Mouse (Mus musculus): ENCODE results near the gene Serpinf1.
"Not testable (repeated sequence)": the region's sequence is repeated elsewhere in the genome, so short reads cannot be mapped to it uniquely, and the experiment has no call there.

The Serpinf1 gene

DNA sequence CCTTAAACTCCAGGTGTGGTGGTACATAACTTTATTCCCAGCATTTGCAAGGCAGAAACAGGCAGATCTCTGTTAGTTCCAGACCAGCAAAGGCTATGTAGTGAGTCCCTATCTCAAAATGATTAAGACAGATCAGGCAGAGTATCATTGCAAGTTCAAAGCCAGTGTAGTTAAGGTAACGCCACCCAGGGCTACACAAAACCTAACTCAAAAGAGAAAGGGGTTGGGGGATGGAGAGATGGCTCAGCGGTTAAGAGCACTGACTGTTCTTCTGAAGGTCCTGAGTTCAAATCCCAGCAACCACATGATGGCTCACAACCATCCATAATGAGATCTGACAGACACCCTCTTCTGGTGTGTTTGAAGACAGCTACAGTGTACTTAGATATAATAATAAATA lies 33.5 kb upstream of the Serpinf1 start:
- not testable (repeated sequence) for DNase-seq (ENCODE audit: low spot score in 2 of 2)

DNA sequence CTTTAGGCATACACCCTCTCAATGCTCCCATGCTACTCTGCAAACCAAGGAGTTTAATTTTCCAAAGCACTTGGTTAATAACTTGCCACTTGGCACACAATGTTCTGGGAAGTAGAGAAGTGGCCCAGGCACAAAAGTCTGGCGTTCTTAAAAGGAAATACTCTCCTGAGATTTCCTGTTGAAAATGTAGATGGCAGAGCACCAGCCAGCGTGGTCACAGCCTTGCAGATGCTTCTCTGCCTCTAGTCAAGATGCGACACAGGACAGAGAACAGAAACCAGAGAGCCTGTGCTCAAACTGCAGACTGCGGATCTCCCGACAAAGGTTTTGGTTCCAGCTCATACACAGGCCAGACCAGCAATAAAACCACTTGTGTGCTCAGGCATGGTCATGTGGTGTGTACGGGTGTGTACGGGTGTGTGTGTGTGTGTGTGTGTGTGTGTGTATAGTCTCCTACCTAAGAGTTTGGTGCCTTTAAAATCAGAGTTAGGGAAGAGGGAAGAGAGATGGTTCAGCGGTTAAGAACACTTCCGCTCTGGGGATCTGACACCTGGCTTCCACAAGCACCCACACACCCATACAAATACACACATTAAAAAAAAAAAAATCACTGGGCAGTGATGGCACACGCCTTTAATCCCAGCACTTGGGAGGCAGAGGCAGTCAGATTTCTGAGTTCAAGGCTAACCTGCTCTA lies 32.7 kb upstream of the Serpinf1 start:
- DNase-seq (ENCODE audit: low spot score in 2 of 2): peak in 1 of 2 experiments; percentile 46

DNA sequence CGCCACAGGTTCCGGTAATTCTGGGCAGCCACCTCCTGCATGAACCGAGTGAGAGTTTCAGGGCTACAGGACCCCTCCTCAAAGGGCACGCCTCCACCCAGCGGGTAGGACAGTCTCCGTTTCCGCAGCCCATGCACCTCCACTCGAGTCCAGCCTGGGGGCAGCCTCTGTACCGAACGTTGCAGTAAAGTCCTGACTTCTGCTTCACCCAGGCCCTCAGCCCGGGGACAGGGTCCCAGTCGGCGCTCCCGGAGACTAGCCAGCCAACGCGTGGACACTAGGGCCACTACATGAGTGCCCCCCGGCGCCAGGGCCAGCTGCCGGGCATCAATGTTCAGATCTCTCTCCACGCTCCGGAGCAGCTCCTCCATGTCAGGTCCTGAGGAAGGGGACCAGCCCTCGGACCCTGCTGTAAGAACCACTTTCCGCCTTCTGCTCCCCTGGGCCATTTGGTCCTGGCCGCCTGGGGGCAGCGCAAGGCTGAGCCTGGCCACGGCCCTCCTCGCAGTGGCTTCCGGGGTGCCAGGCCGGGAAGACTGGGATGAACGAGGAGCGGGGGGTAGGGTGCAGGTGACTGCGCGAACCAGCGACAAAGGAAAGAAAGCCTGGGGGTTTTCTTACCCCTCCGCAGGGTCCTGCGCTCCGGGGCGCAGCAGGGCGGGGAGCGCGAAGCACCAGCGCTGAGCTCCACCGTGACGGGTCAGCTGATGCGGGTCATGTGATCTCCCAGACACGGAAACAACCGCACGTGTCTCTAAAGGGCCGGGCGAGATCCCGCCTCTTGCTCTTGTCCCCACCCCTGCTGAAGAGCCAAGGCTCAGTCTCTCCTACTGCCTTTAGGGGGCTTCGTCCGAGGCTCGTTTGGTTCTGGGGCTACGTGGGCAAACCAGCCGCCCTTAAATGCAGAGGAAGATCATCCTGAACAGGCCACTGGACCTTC lies 31.8 kb upstream of the Serpinf1 start, which contains the start of gene Wdr81:
TSS of gene Wdr81 (minus strand) at position 727 of the 940 bp plus-strand sequence.
- peak; percentile 82 to 90 for DNase-seq (ENCODE audit: low spot score in 2 of 2)

DNA sequence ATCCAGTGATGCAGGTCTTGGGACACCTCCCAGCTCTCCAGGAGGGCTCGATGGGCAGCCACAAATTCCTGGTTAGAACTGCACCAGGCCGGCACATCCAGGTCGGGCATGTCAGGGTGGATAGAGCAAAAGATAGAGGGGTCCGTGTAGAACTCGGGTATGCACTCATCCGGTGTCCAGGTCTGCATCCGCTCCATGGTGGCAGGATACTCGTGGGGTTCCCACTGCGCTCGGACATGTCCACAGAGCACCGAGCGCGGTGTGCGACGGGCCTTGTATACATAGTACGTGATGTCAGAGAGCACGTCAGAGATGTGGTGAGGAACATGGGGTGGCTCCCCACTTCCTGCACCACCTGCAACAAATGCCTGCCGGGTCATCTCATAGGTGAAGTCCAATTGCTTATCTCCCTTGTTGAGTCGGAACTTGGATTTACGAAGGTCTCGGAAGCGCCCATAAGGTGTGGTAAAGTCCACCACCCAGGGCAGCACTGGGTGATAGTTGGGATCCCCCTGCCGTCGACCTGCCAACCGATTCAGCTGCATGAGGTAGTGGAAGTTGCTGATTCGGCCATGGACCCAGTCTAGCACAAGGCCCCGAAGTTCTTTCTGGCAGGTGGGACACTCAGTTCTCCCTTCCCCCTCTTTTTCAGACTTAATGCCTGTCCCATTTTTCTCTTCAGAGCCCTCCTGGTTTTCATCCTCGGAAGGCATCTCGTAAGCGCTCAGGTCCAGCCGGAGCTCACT lies 30.5 kb upstream of the Serpinf1 start:
- DNase-seq (ENCODE audit: low spot score in 2 of 2): no peak

DNA sequence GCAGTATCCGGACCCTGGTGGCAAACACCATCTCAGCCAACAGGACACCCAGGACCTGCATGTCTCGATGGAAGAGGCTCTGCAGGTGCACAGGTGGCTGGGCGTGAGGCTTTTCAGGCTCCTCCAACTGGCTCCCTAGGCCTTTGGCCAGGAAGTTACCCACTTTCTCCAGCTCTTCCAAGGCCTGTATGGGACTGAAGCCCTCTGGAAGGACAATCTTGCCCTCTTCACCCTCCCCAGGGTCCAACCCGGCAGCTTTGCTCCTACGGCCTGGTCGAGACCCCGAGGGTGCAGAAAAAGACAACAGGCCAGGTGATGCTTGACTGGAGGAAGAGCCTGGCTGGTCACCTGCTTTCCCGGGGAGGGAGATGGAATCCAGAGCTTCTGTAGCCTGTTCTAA lies 29.6 kb upstream of the Serpinf1 start:
- no peak for DNase-seq (ENCODE audit: low spot score in 2 of 2)

DNA sequence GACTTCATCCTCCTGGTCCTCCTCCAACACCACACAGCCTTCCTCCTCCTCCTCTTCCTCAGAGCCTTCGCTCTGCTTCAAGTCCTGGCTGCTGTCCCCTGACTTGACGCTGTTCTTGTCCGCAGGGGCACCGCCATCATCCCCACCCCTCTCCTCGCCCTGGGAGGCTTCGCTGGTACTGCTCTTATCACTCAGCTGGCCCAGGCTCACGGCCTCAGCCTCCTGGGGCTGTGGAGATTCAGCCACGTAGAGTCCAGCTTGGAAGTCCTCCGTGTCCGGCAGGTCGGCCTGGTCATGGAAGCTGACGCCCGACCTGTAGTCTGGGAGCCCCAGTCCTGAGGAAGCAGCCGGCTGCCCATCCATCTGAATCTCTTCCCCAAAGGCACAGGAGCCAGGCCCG lies 28.4 kb upstream of the Serpinf1 start:
- peak; percentile 48 to 62 for DNase-seq (ENCODE audit: low spot score in 2 of 2)

DNA sequence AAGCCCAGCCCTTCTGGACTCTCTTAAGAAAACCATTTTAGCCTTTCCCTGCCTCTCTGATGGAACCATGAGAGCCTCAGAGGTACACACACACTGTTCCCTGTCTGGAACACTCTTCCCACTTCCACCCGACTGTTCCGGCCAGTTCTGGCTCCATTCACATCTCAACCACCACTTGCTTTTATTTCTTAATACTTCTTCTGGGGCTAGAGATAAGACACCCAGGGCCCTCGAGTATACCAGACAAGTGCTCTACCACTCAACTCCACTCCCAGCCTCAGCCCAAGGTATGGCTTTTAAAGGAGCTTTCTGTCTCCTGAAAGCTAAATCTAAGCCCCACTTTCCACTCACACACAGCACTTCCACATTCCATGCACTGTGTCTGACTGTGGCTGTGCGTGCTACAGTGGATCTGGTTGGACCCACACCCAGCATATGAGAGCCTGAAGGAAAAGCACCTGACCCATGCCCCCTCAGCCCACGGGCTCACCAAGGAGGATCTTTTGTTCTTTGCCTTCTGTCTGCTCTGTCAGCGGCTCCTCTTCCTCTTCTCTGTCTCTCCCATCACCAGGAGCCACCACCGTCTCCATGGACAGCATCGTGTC lies 27.9 kb upstream of the Serpinf1 start:
- DNase-seq (ENCODE audit: low spot score in 2 of 2): peak; percentile 49 to 54

DNA sequence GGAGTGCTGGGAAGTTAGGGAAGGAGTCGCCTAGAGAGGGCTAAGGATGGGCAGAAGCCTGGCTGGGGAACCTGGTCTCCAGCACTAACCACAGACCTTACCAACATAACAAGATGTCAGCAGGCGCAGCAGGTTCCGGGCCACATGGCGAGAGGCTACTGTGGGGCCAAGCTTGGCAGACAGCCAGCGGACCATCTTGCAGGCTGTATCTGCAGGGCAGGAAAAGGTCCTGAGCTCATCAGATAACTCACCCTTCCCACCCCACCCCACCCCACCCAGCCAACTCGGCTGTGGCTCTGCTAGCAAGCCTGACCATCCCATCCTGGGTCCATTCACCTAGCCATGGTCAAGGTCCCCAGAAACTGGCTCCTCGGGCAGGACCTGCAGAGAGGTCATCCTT lies 27.2 kb upstream of the Serpinf1 start:
- peak; percentile 80 to 85 for DNase-seq (ENCODE audit: low spot score in 2 of 2)

DNA sequence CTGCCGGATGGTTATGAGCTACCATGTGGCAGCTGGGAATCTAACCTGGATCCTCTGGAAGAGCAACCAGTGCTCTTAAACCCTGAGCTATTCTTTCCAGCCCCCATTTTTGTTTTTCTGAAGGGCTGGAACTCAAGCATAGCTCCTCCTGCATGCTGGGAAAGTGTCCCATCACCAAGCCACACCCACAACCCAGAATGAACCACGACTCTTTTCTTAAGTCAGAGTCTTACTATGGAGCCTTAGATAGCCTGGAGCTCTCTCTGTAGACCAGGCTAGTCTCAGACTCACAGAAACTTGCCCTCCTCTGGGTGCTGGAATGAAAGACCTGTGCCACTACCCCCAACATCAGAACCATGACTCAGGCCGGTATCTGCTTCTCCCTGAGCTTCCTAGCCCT lies 26.1 kb upstream of the Serpinf1 start:
- DNase-seq (ENCODE audit: low spot score in 2 of 2): peak in 1 of 2 experiments; percentile 24

DNA sequence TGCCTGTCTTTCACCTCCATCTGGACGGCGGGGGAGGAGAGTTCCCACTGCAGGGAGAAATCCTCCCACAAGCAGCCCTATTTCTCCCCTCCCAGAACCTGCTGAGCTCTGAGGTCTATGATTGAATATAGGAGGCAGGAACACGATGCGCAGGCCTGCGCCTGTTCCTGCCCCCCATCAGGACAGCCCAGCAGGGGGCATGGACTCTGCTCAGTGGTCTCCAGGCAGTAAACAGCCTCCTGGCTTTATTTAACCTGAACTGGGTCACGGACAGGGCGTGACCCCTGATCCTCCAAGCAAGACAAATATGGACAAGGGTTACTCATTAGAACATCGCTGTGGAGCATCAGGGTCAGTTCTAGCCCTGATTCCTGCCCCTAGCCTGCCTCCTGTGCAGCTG lies 21.2 kb upstream of the Serpinf1 start:
- no peak for DNase-seq (ENCODE audit: low spot score in 2 of 2)

DNA sequence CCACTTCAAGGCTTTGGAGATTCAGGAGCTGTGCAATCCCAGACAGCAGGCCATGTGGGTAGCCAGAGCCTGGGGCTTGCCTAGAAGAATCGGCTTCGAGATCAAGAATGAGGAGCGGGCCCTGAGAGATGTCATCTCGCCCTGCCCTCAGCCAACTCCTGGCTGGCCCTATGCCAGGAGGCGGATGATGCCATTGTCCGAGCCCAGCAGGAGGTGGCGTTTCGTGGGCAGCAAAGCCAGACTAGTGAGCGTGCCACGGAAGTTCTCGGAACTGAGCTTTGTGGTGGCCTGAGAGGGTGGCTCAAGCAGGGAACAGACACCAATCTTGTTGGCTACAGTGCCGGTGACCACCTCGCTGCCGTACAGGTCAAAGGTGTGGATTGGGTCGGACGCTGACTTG lies 19.1 kb upstream of the Serpinf1 start:
- DNase-seq (ENCODE audit: low spot score in 2 of 2): no peak

DNA sequence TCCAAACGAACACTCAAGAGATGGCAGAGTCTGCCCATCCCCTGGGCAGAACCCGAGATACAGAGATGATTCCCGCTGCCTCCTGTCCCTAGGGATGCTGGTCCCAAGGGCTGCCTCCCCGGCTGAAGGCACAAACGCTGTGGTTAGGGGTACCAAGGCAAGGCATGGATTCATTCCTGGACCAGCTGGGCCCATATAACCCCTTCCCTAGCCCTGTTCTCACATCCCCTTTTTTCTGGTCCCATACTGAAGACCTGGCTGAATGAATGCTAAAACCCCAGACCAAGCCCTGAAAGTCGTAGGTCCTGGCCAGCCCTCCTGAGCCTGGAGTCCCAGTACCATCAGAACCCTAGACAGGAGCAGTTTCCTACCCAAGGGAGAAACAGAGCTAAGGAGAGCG lies 18.5 kb upstream of the Serpinf1 start:
- DNase-seq (ENCODE audit: low spot score in 2 of 2): no peak

DNA sequence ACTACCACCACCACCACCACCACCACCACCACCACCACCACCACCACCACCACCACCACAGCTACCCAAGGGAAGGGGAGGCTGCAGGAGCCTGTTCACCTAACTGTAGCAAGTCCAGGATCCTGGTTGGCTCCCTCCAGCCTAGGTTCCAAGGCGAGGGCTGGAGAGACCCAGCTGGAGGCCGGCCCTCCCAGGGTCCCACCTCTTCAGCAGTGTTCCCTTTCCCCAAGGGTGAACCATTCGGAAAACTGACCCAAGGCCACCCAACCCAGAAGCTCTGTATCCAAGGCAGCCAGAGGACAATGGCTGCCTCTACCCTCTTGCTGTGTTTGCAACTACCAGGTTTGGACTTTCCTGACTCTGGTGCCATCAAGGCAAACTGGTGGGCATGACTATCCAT lies 17.4 kb upstream of the Serpinf1 start:
- DNase-seq (ENCODE audit: low spot score in 2 of 2): no peak

DNA sequence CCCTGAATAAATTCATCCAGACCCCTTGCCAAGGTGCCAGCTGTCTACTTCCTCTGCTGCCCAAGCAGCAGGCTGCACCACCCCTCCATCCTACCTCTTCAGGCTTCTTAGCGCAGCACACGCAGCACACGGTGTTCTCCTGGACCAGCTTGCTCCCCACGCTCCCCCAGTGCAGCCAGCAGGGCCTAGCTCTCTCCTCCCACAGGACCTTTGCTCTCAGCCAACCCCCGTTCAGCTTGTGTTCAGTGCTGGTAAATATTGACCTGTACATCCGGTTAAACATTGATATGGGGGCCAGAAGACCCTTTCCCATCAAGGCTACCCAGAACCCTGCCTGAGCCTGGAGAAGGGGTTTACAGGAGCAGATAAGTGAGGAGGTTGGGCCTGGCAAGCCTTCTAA lies 16.9 kb upstream of the Serpinf1 start, which contains the start of gene Serpinf2:
TSS of gene Serpinf2 (minus strand) at position 229 of the 400 bp plus-strand sequence.
- no peak for DNase-seq (ENCODE audit: low spot score in 2 of 2)

DNA sequence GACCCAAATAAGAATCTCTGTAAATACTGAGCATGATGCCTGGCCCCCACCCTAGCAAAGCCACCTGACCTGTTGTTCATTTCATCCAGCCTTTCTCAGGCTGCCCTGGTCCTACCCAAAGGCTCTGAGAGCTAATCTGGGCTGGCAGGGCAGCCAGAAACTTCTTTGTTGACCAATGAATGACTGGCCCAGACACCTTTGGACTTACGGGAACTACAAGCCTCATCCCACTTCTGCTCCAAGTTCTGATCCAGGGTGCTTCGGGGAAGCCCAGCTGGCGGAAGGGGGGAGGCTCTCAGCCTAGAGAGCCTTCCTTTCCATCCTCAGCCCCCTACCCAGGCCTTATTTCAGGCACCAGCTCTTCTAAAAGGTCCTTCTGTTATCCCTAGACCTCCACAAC lies 16.3 kb upstream of the Serpinf1 start:
- DNase-seq (ENCODE audit: low spot score in 2 of 2): no peak

DNA sequence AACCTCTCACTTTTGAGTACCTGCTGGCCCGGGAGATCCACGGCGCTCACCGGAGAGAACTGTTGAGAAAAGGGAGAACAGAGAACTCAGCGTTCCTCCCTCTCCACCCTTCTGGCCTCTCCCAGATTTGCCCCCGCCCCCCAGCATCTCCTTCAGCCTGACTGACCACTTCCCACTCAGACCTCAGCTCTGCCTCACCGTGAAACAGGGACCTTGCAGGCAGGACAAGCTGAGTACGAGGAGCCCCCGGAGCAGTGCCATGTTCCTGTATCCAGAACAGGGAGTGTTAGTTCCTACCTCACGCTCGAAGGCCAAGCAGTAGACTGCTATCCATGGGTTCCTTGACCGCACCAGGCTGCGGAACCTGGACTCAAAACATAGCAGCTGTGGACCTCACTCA lies 15.7 kb upstream of the Serpinf1 start:
- no peak for DNase-seq (ENCODE audit: low spot score in 2 of 2)

DNA sequence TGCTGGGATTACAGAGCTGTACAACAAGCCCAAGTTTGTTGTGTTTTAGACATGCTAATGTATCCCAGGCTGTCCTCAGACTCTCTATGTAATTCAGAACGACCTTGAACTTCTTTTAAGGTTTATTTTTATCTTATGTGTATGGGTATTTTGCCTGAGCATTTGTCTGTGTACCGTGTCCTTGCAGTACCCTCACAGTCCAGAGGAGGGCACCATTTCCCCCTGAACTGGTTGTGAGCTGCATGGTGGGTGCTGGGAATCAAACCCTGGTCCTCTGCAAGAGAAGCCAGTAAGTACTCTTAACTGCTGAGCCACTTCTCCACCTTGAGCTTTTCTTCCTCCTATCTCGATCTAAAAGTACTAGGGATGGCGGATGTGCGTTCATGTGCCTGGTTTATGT lies 11.6 kb upstream of the Serpinf1 start:
- DNase-seq (ENCODE audit: low spot score in 2 of 2): no peak

DNA sequence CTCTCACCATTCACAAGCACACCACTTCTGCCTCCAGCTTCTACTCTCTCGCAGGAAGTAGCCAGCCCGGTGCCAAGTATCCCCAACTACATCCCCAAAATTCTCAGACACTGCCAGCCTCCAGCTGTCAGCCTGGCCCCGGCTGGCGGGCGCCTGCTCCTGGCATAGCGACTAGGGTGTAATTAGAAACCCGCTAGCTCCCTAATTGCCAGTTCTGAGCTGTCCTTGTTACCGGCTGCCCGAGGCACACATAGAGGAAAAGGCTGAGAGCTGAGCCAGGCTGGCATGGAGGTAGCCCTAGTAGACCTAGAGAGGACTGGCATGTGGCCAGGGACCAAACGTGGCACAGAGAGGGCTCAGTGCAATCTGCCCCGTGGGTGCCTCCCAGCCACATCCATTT lies 8.8 kb upstream of the Serpinf1 start:
- DNase-seq (ENCODE audit: low spot score in 2 of 2): no peak

DNA sequence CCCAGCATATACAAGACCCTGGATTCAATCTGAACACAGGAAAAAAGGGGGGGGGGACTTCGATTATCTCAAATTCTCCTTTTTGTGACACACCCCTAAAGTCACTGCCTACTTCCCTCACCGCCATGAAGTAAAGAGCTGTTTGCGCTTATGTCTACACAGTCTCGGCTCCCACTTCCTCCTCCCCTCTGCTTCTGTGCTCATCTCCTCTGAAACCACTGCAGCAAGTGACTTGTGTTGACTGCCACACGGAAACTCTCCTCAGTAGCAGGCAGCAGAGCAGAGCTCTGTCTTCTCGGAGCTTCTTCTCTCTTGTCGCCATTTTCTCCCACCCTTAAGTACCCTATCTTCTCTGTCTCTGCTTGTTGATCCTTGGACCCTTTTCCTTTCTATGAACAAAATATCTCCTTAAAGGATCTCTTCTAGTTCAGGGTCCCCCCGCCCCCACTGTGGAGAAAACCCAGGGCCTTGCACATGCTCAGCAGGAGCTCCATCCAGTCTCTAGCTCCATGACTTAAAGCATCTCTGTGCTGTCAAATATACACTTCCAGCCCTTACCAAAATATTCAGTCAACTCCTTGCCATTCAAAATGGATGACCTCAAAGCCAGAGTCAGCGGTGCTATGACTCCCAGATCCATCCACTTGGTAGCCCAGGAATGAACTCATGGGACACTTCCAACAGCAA lies 6.7 kb upstream of the Serpinf1 start:
- DNase-seq (ENCODE audit: low spot score in 2 of 2): peak in 1 of 2 experiments; percentile 56

DNA sequence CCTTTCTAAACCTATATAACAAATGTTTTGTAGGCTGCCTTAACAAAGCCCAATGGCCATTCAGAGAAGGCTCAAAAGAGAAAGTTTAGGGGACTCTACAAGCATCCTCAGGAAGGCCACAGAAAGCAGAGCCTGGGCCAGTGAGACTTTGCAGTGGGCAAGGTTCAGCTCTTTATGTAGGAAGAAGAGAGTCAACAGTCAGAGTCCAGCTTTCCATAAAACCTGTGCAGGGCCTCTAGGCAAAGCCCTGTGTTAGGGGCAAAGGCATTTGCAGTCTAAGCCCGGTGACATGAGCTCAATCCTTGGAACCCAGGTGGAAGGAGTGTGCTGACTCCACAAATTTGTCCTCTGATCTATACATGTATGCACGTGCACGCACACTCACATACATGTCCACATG lies 2.0 kb upstream of the Serpinf1 start:
- no peak for DNase-seq (ENCODE audit: low spot score in 2 of 2)

DNA sequence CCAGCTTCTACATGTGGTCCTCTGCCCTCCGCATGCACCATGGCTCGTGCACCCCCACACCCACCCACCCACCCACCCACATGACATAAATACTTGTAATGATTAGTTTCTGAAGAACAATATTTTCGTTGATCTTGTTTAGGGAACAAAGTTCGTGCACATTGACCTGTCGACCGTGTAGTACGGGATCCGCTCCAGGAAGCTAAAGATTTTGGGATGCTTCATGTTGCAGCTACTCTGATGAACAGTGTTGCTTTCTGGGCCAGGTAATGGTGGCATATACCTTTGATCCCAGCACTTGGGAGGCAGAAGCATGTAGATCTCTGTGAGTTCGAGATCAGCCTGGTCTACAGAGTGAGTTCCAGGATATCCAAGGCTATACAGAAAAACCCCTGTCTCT lies 1.5 kb upstream of the Serpinf1 start:
- no peak for DNase-seq (ENCODE audit: low spot score in 2 of 2)
